Mouse (Mus musculus): ENCODE data around the gene 1700023F06Rik. TPM values are rescaled to one million over a fixed set of nuclear protein-coding genes. Genes with fewer than 3 reads are reported as not detected.
"Not testable (repeated sequence)": the region's sequence is repeated elsewhere in the genome, so short reads cannot be mapped to it uniquely, and the experiment has no call there.

1700023F06Rik gene
- total RNA-seq, 2 experiments from 2014 or later: not detected

DNA sequence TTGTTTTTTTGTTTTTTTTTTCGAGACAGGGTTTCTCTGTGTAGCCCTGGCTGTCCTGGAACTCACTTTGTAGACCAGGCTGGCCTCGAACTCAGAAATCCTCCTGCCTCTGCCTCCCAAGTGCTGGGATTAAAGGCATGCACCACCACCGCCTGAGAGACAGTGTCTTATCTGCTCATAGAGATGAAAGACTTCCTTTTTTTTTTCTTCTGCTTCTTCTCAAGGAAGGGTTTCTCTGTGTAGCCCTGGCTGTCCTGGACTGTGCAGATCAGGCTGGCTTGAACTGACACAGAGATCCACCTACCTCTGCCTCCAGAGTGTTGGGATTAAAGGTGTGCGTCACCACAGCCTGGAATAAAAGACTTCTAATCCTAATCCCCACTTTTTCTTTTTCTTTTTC lies 14.4 kb upstream of the 1700023F06Rik start:
- DNase-seq: not testable (repeated sequence)

GRCm38 (mm10) chr11:103221437-103221836 lies 13.1 kb upstream of the 1700023F06Rik start:
- no peak for DNase-seq

GRCm38 (mm10) chr11:103219995-103220394 lies 11.6 kb upstream of the 1700023F06Rik start:
- DNase-seq: no peak

DNA sequence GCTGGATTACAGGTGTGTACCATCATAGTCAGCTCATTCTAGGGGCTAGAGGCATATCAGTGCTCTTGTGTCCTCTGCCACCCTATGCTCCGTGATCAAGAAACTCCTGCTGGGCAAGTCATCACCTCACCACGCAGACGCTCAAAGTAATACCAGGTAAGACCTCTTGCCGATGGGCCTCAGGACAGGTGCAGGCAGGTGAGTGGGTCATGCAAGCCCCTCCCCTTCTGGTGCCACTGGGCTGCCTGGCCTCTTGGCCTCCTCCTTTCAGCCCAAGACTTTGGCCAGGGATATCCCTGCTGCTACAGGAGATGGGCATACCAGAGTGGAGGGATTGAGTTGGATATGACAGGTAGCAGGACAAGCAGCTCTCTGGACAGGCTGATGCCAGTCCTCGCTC lies 10.9 kb upstream of the 1700023F06Rik start:
- DNase-seq: no peak

DNA sequence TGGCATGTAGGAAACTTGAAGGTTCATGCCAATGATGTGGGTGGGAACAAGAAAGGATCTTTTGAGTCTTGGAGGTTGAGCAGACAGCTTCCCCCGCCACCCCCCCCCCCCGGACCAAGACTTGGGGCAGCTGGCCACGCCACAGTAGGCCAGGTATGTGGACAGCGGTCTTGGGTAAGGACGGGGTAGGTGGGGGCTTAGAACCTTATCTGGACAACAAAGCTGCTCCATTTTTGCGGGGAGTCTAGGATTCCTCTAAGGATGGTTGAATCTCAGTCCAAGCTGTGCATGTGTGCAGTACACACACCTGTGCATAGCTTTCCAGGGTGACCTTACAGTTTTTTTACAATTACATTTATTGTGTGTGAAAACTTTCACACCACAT lies 10.2 kb upstream of the 1700023F06Rik start:
- no peak for DNase-seq

DNA sequence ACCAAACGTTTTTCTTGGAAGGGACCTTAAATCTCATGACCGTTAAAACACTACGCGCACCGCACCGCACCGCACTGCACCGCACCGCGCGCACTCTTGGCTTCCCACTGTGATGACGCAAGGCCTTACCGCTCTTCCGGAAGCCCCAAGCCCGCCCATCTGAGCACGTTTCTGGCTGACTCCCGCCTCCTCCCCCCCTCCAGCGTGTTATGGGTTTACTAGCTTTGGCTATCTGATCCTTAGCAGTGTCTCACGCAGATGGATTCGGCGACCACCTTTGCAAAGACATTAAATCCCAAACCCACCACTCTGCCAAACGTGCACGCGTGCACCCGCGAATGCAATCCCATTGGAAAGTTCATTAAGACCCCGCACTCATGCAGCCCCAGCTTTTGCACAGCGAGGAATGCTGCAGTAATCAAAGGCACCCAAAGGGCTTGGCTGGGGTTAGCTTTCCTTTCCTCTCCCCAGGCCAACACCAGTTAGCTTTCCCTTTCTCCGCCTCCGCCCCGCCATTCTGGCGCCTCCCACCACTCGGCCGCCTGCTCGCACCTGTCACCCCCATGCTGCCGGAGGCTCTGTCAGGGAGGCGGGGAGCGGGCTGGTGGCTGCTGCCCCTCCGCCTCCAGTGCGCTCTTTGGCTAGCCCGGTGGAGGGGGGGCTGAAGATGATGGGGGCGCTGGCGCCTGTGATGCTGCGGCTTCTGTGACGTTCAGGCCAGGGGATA lies 9.6 kb upstream of the 1700023F06Rik start, which contains the start of gene Spata32:
Spata32 (minus strand) TSS at position 643 of the 727 bp plus-strand sequence.
- DNase-seq: peak; percentile 60

GRCm38 (mm10) chr11:103215355-103215754 lies 7.0 kb upstream of the 1700023F06Rik start:
- DNase-seq: no peak

DNA sequence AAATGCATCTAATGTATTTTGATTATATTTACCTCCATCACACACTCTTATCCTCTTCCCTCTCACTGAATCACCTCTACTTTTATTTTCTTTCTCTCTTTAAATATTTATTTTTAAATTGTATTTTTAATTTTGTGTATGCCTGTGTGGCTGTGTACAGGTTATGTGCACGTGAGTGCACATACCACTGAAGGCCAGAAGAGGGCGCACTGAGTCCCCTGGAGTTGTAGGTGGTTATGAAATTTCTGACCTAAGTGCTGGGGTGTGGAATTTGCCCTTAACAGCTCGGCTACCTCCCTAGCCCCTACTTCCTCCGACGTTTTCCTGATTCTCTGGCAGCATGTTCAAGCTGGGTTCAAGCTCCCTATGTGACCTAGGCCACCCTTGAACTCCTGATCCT lies 5.4 kb upstream of the 1700023F06Rik start:
- DNase-seq: no peak

DNA sequence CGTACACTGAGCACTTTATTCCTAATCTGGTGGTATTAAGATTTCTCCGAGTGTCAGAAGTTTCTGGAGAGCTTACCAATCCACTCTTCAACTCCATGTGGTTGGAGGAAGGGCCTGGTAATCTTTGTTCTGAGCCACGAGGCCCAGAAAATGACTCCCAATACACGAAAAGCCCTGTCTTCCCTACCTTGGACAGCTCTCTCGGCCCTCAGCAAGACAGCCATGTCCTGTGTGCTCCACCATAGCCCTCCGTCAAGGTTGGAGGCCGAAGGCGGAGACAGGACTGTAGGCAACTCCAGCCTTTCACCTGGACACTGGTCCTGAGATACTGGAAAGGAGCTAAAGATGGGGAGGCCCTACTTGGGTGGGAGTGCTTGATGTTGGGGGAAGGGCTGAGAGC lies 1.9 kb upstream of the 1700023F06Rik start:
- DNase-seq: no peak

GRCm38 (mm10) chr11:103206203-103206602 lies 2.2 kb downstream of the 1700023F06Rik start:
- no peak for DNase-seq

GRCm38 (mm10) chr11:103202376-103202775 lies 6.0 kb downstream of the 1700023F06Rik start:
- no peak for DNase-seq

GRCm38 (mm10) chr11:103201664-103202063 lies 6.7 kb downstream of the 1700023F06Rik start:
- DNase-seq: no peak

GRCm38 (mm10) chr11:103198911-103199803 lies 9.2 kb downstream of the 1700023F06Rik start:
- no peak for DNase-seq

- no peak for DNase-seq
Observed at GRCm38 (mm10) chr11:103198339-103198738, 10.0 kb downstream of the 1700023F06Rik start.

DNA sequence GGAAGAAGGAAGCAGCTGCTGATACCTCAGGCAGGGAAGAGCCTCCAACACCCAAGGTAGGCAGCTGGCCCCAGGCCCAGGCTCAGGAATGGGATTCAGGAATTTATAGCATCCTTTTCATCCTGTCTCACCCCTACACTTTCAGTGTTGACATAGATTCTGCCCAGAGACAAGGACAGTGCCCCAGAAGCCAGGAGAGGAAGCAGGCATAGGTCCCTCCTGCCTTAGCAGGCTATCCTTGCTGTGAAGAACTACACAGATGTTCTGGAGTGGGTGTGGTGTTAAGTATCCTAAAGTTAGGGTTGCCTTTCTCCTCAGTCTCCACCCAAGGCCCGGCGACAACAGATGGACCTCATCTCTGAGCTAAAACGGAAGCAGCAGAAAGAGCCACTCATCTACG lies 11.0 kb downstream of the 1700023F06Rik start:
- DNase-seq: no peak

- no peak for DNase-seq
Observed at GRCm38 (mm10) chr11:103195656-103196055, 12.7 kb downstream of the 1700023F06Rik start.

DNA sequence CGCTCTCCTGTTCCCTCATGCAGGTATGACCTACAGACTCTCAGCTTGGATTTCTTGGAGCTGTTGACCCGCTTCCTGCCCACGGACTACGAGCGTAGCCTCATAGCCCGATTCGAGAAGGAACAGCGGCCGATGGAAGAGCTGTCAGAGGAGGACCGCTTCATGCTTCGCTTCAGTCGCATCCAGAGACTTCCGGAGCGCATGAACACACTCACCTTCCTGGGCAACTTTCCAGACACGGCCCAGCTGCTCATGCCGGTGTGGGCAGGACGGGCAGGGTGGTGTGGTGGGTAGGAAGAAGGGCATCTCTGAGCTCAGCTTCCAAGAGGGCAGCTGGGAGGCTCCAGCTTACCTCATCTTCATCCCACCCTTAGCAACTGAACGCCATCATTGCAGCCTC lies 13.1 kb downstream of the 1700023F06Rik start:
- no peak for DNase-seq

- no peak for DNase-seq
Observed at GRCm38 (mm10) chr11:103193825-103194168, 14.6 kb downstream of the 1700023F06Rik start.

GRCm38 (mm10) chr11:103192956-103193824 lies 15.2 kb downstream of the 1700023F06Rik start:
- no peak for DNase-seq

DNA sequence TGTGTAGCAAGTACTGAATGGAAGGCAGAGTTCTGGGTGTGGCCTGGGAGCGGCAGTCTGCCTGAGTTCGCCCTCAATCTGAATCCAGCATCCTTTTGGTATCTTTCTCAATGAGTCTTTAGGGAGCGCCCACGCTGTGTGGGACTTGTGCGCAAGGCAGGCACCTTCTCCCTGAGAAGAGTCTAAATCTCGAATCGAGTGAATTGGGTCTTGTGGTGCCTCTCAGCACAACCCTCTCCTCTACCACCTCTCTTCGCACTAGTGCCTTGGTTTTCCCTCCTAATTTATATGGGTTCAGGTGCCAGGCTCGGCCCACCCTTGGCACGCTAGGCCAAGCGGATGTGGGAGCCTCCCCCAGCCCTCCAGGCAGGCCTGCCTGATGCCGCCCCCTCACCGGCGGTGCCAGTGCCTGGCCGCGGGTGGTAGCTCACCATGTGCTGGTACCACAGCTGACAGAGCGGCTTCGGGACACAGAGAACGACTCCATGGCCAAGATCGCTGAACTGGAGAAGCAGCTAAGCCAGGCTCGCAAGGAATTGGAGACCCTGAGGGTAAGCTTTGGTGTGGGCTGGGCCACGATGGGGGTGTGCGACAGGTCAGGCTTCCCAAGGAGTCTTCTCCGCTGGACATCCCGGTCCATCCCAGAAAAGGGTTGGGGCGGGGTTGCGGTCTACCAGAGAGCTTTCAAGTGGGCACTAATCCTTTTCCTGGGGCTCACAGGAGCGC lies 16.0 kb downstream of the 1700023F06Rik start:
- no peak for DNase-seq

GRCm38 (mm10) chr11:103184891-103185290 lies 23.5 kb downstream of the 1700023F06Rik start:
- DNase-seq: no peak

DNA sequence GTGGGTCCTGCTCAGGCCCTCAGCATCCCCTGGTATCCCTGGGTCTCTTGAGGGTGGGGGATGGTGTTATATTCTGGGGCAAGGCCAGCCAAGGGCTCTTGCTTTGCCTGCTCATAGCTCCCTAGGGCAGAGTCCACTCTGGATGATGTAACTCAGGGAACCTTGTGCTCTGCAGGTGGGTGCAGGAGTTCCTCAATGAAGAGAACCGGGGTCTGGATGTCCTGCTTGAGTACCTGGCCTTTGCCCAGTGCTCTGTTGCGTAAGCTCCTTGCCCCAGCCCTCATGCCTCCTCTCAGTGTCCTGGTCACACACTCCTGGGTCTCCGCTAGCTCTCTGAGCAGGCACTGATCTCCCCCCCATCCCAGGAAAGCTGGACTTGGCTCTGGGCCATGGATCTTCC lies 26.4 kb downstream of the 1700023F06Rik start:
- DNase-seq: no peak
